In genomic region chr3:152438068-152438467, GRCm38 (mm10) we compare ENCODE assay signal across 24 mouse cellular contexts. TPM values are rescaled to one million over a fixed set of nuclear protein-coding genes. Genes with fewer than 3 reads are reported as not detected.
A peak's percentile ranks its signal among the peaks of the same experiment; 100 is the strongest.
DNase-seq lines count a peak whose midpoint lies in the region; ATAC-seq lines count a peak whose summit lies in the region.
"Had no signal": no experiment of that assay in that cellular context is flagged by ENCODE, and none has a peak within 500 bp of the region (broad histone marks: within the 10 kb centered on the region; RNA-seq: fewer than 3 reads in every experiment).

No protein-coding gene starts in this region.

- peaks cover 4% of the 10 kb centered on the region; the same call in 1 of the 2 replicates for H3K36me3 ChIP-seq in kidney, embryonic 16.5 days (ENCODE audit: insufficient read depth, low read length)
- peaks cover 4% of the 10 kb centered on the region; the same call in 1 of the 2 replicates for H3K36me3 ChIP-seq in liver, embryonic 15.5 days (replicated peaks)
- H3K36me3 ChIP-seq: heart, embryonic 15.5 days; midbrain, embryonic 13.5 days had no signal

- H3K4me3 ChIP-seq in kidney, embryonic 16.5 days (ENCODE audit: low read length), result no peak overlapping the region
- no peak overlapping the region for H3K4me3 ChIP-seq in liver, embryonic 15.5 days (replicated peaks)
- H3K4me3 ChIP-seq: forebrain, embryonic 13.5 days; heart, embryonic 10.5 days; heart, embryonic 15.5 days; midbrain, embryonic 13.5 days had no signal

- DNase-seq in kidney, adult 11 months, result peak; percentile 21
- peak; percentile 27 for DNase-seq in kidney, postnatal 10 days
- DNase-seq in kidney, postnatal 36 days, result peak; percentile 35 to 36
- no peak for DNase-seq in yolk sac, embryonic 10.5 days (ENCODE audit: low spot score)
- DNase-seq: adrenal gland, postnatal 14 days; cerebellum, adult 11 months; cerebellum, adult 9-10 months; cerebellum, postnatal 36 days; gastrocnemius, postnatal 14 days; heart, postnatal 36 days; lung, adult 18-20 months; right cerebral cortex, postnatal 14 days; thymus, postnatal 4 days had no signal

- no peak for ATAC-seq in kidney, embryonic 16.5 days (ENCODE audit: low FRiP score, low TSS enrichment)
- peak; percentile 76 for ATAC-seq in liver, embryonic 15.5 days (ENCODE audit: insufficient read depth)
- no peak for ATAC-seq in CD4-positive, CD25-positive, alpha-beta regulatory T cell, adult 4 months
- ATAC-seq: forebrain, embryonic 13.5 days; inflammation-experienced regulatory T-cells, adult 6 months; lung, postnatal 0 days; midbrain, embryonic 13.5 days had no signal

- no peaks in the 10 kb centered on the region for H3K9me3 ChIP-seq in kidney, embryonic 16.5 days (ENCODE audit: low read length)
- no peaks in the 10 kb centered on the region for H3K9me3 ChIP-seq in liver, embryonic 15.5 days (replicated peaks)
- H3K9me3 ChIP-seq: forebrain, embryonic 13.5 days; heart, embryonic 10.5 days; heart, embryonic 15.5 days; midbrain, embryonic 13.5 days had no signal

- 96% methylated on average over 7 of the region's 7 CpGs for WGBS in kidney, embryonic 16.5 days
- WGBS in liver, embryonic 15.5 days (ENCODE audit: insufficient replicate concordance), result 78% methylated on average over 7 of the region's 7 CpGs

- H3K27me3 ChIP-seq in kidney, embryonic 16.5 days (ENCODE audit: insufficient read depth, low read length), result no peaks in the 10 kb centered on the region
- no peaks in the 10 kb centered on the region for H3K27me3 ChIP-seq in liver, embryonic 15.5 days
- H3K27me3 ChIP-seq: forebrain, embryonic 13.5 days; heart, embryonic 15.5 days; midbrain, embryonic 13.5 days had no signal

- no peak overlapping the region for H3K9ac ChIP-seq in kidney, embryonic 16.5 days (replicated peaks; ENCODE audit: low read length)
- H3K9ac ChIP-seq in liver, embryonic 15.5 days, result no peak overlapping the region
- H3K9ac ChIP-seq: forebrain, embryonic 13.5 days; heart, embryonic 15.5 days; hindbrain, embryonic 14.5 days; midbrain, embryonic 13.5 days had no signal

- H3K4me1 ChIP-seq in kidney, embryonic 16.5 days (ENCODE audit: insufficient read depth, low read length), result no peaks in the 10 kb centered on the region
- peaks cover 5% of the 10 kb centered on the region; the same call in 1 of the 2 replicates for H3K4me1 ChIP-seq in liver, embryonic 15.5 days (replicated peaks)
- H3K4me1 ChIP-seq: forebrain, embryonic 13.5 days; heart, embryonic 10.5 days; midbrain, embryonic 13.5 days had no signal

- no peak overlapping the region for H3K4me2 ChIP-seq in kidney, embryonic 16.5 days (replicated peaks; ENCODE audit: low read depth, low read length)
- no peak overlapping the region for H3K4me2 ChIP-seq in liver, embryonic 15.5 days
- H3K4me2 ChIP-seq: forebrain, embryonic 13.5 days; heart, embryonic 15.5 days; hindbrain, embryonic 14.5 days; midbrain, embryonic 13.5 days had no signal

- H3K27ac ChIP-seq in kidney, embryonic 16.5 days (ENCODE audit: low read length), result no peak overlapping the region
- no peak overlapping the region for H3K27ac ChIP-seq in liver, embryonic 15.5 days (replicated peaks)
- H3K27ac ChIP-seq: forebrain, embryonic 13.5 days; heart, embryonic 10.5 days; heart, embryonic 15.5 days; hindbrain, embryonic 14.5 days; macrophage; midbrain, embryonic 13.5 days had no signal

RNA-seq across cellular contexts. Expression of gene Zzz3, which starts 42.8 kb away (rescaled TPM):
- 50.3 and 54.5 TPM in 2 replicates for polyA plus RNA-seq in kidney, embryonic 16.5 days (2015; fragmentation: Nextera tagmentation; extraction: Ambion mirVana)
- polyA plus RNA-seq in liver, embryonic 15.5 days (2015; fragmentation: Nextera tagmentation; extraction: Ambion mirVana), result 10.8 and 14.3 TPM in 2 replicates
- 10 to 100 TPM; 33.7 to 34.7 TPM for polyA plus RNA-seq in CD4-positive, CD25-positive, alpha-beta regulatory T cell, adult 4 months (2017; shearing (Covaris generic))
